Mouse (Mus musculus): ENCODE data around the gene Htr1d.
A peak's percentile ranks its signal among the peaks of the same experiment; 100 is the strongest.

The Htr1d gene

GRCm38 (mm10) chr4:136423224-136423623, at the start of gene Htr1d:
TSS of gene Htr1d (plus strand) at chr4:136423524.
- no peak for DNase-seq

- no peak for DNase-seq
Measured at GRCm38 (mm10) chr4:136377001-136377400, 46.3 kb upstream of the Htr1d start.

GRCm38 (mm10) chr4:136383052-136383451, 40.3 kb upstream of the Htr1d start:
- DNase-seq: no peak

- DNase-seq: peak; percentile 2
Measured at GRCm38 (mm10) chr4:136383839-136384238, 39.5 kb upstream of the Htr1d start.

GRCm38 (mm10) chr4:136387261-136387660, 36.1 kb upstream of the Htr1d start:
- no peak for DNase-seq

GRCm38 (mm10) chr4:136401806-136402205, 21.5 kb upstream of the Htr1d start:
- no peak for DNase-seq

GRCm38 (mm10) chr4:136407831-136408230, 15.5 kb upstream of the Htr1d start:
- no peak for DNase-seq

- no peak for DNase-seq
Measured at GRCm38 (mm10) chr4:136411995-136412765, 11.1 kb upstream of the Htr1d start.

- DNase-seq: no peak
Measured at GRCm38 (mm10) chr4:136415477-136415876, 7.8 kb upstream of the Htr1d start.

GRCm38 (mm10) chr4:136418962-136419361, 4.4 kb upstream of the Htr1d start:
- no peak for DNase-seq

GRCm38 (mm10) chr4:136419386-136419785, 3.9 kb upstream of the Htr1d start:
- no peak for DNase-seq

- no peak for DNase-seq
Measured at GRCm38 (mm10) chr4:136424120-136424999, 1.0 kb downstream of the Htr1d start.

GRCm38 (mm10) chr4:136425000-136425288, 1.6 kb downstream of the Htr1d start:
- DNase-seq: peak; percentile 40

- no peak for DNase-seq
Measured at GRCm38 (mm10) chr4:136430609-136431375, 7.5 kb downstream of the Htr1d start.

GRCm38 (mm10) chr4:136431376-136431693, 8.0 kb downstream of the Htr1d start:
- peak; percentile 81 for DNase-seq

- no peak for DNase-seq
Measured at GRCm38 (mm10) chr4:136434029-136434428, 10.7 kb downstream of the Htr1d start.

- DNase-seq: no peak
Measured at GRCm38 (mm10) chr4:136439106-136439505, 15.8 kb downstream of the Htr1d start.

- no peak for DNase-seq
Measured at GRCm38 (mm10) chr4:136441354-136442043, 18.2 kb downstream of the Htr1d start.

GRCm38 (mm10) chr4:136444561-136444960, 21.2 kb downstream of the Htr1d start:
- no peak for DNase-seq

- DNase-seq: no peak
Measured at GRCm38 (mm10) chr4:136449795-136450194, 26.5 kb downstream of the Htr1d start.

GRCm38 (mm10) chr4:136450271-136450670, 26.9 kb downstream of the Htr1d start:
- DNase-seq: no peak

- no peak for DNase-seq
Measured at GRCm38 (mm10) chr4:136451564-136451963, 28.2 kb downstream of the Htr1d start.

- DNase-seq: no peak
Measured at GRCm38 (mm10) chr4:136452286-136452685, 29.0 kb downstream of the Htr1d start.
